Mouse (Mus musculus): Measurements from ENCODE around the gene Tmem43.
"Not testable (repeated sequence)": the region's sequence is repeated elsewhere in the genome, so short reads cannot be mapped to it uniquely, and the experiment has no call there.

Gene Tmem43

GRCm38 (mm10) chr6:91472868-91473804, at the start of gene Tmem43, which contains the start of gene Chchd4:
Gene Tmem43, plus strand, starts transcription at chr6:91473703.
Gene Chchd4, minus strand, starts transcription at chr6:91473546.
- DNase-seq (ENCODE audit: low spot score), result peak; percentile 97

GRCm38 (mm10) chr6:91424151-91424550, 49.4 kb upstream of the Tmem43 start:
- DNase-seq (ENCODE audit: low spot score), result no peak

DNA sequence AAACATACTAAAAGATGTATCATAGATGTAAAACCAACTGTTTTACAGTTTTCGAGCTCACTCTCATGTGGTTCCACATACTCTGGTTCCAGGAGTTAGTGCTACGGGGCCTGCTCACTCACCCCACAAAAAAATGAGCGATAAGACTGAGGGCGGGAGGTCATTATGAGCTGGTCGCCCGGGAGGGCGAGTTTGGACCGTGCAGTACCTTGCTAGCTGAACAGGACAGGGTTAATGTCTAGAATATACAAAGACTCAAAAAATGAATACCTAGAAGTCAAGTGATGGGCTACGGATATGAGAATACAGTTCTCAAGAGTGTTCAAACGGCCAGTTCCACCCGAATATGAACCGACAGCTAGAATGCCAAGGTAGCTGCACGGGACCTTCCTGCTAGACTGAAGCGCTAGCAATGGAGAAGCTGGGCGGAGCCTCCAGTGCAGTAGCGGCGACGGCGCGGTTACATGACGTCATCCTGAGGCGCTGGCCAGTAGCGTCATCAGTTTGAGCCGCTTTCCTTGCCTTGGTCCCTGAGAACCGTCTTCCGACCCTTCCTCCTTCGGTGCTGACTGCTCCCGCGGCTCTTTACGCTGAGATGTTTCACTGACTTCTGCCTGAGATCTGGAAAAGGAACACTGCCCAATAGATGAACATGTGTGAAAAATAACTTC, 32.9 kb upstream of the Tmem43 start:
- DNase-seq (ENCODE audit: low spot score), result peak; percentile 95

DNA sequence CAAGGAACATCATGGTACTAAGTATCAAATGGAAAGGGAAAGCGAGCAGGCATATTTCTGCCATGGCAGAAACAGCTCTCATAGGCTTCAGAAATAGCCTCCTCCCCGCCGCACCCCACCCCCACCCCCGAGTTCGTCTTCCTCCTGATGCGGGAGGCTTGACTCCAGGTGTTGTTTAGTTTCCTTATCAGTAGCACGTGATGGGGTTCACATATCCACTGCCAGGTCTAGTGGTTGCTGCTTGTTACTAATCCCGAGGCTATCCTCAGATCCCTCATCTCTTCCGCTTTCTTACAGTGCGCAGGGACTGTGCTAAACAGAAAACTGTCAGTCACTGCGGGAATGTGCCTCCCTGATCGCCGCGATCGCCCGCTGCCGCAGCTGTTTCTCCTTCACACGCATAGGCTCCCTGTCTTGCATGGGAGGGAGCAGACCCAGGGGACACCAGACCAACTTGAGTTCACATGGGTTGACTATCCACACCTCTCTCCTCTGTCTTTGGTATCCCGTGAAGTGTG, 32.3 kb upstream of the Tmem43 start:
- no peak for DNase-seq (ENCODE audit: low spot score)

DNA sequence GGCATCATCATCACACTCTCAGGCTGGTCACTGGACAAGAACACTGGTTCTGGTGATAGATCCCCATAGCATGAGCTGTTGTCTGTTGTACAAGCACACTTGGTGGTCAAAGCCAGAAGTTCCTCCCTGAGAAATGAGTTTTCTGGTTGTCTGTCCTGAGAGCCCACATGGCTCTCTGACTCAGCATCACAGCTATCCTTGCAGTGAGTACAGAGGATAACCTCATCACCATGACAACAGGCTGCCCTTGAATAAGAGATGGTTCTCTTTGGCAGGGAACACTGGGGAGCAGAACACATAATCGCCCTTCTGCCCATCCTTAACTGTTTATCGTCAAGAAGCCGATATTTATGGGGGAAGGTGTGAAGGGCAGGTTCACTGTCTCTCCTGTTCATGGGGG, 28.2 kb upstream of the Tmem43 start:
- no peak for DNase-seq (ENCODE audit: low spot score)

DNA sequence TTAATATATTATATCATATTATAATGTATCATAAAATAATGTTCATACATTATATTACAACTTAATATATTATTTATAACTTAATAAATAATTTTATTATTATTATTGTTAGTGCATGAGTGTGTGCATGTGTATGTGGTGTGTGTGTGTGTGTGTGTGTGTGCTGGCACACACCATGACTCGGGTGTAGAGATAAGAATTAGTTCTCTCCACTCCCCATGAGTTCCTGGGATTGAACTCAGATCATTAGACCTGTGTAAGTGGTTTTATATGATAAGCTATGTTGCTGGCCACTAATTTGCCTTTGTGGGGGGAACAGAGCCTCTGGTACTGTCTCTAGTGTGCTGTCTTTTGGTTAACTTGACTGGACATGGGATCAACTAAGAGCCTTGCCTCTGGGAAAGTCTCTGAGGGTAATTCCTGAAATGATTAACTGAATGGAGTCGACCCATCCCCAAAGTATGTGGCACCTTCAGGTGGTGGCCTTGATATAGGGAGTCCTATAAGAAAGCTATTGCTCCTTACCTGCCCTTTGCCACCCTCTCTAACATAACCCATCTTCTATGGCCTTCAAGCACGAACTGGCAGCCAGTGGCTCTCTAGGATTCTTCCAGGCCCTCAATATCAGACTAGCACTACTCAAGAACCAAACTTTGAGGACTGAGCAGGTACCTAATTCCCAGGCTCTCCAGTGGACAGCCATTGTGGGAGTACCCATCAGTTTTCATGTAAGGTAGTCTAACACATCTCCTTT, 23.9 kb upstream of the Tmem43 start:
- DNase-seq (ENCODE audit: low spot score), result no peak

- DNase-seq (ENCODE audit: low spot score), result no peak
Observed at GRCm38 (mm10) chr6:91452056-91452455, 21.4 kb upstream of the Tmem43 start.

- no peak for DNase-seq (ENCODE audit: low spot score)
Observed at GRCm38 (mm10) chr6:91454546-91454945, 19.0 kb upstream of the Tmem43 start.

DNA sequence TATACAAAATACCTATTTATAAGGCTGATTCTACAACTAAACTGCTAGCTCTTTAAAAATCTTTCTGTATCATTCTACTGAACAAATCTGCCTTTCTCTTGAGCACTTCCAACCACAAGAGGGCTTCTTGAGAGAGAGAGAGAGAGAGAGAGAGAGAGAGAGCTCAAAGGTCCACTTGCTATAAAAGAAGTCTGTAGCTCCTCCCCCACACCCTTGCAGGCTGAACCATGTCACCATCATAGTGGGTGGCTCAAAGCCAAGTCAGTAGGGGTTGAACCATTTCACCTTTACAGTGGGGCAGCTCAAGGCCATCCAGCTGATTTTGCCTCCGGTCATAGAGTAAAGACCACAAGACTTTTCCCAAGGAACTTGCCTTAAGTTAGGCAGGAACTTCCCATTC, 14.0 kb upstream of the Tmem43 start:
- no peak for DNase-seq (ENCODE audit: low spot score)

DNA sequence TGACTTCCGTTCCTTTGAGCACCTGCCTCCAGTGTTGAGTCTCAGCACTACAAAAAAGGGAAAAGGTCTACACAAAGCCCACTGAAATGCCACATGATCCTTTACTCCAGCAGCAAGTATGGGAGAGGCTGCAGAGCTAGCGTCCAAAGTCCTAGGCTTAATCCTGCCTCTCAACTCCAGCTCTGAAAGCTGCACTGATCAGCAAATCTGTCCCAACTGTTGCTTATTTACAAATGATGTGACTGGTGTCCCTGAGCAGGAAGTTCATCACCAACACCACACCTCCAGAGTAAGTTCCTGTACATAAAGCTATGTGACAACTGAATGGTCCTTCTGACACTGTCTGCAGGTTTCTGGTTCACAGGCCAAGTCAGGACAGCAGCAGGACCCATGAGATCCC, 7.7 kb upstream of the Tmem43 start:
- DNase-seq (ENCODE audit: low spot score), result no peak

DNA sequence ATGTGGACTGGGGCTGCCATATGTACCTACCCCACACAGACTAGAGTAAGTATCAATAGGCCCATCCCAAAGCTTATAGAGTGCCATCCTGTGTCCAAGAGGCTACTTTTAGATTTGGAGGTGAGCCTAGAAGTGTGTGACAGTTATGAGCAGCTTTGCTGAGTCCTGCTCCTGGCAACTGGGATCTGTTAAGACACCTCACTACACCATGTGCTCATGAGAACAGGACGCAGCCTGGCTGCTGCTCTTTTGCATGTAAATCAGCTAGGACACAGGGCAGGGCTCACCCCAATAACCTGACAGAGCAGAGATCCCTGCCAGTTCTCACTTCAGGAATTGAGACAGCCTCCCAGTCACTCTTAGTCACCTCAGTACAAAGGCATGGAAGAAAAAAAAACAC, 6.4 kb upstream of the Tmem43 start:
- no peak for DNase-seq (ENCODE audit: low spot score)

- no peak for DNase-seq (ENCODE audit: low spot score)
Observed at GRCm38 (mm10) chr6:91470712-91471111, 2.8 kb upstream of the Tmem43 start.

GRCm38 (mm10) chr6:91471427-91471826, 2.1 kb upstream of the Tmem43 start:
- not testable (repeated sequence) for DNase-seq (ENCODE audit: low spot score)

DNA sequence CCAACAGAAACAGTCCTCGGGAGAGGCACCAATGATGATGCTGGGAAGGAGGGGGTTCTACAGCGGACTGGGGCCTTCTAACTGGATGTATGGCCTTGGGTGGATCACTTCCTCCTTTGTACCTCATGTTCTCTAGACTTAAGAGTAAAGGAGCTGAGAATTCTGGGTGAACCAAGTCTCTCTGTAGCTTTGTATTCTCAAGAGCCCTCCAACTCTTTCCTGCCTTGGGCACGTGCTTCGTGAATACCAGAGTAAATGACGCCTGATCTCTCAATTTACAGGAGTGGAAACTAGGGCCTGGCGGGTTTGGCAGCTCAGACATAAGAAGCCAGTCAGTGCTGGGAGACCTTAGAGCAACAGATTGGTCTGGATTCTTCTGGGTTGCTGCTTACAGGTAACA, 1.2 kb upstream of the Tmem43 start:
- no peak for DNase-seq (ENCODE audit: low spot score)

DNA sequence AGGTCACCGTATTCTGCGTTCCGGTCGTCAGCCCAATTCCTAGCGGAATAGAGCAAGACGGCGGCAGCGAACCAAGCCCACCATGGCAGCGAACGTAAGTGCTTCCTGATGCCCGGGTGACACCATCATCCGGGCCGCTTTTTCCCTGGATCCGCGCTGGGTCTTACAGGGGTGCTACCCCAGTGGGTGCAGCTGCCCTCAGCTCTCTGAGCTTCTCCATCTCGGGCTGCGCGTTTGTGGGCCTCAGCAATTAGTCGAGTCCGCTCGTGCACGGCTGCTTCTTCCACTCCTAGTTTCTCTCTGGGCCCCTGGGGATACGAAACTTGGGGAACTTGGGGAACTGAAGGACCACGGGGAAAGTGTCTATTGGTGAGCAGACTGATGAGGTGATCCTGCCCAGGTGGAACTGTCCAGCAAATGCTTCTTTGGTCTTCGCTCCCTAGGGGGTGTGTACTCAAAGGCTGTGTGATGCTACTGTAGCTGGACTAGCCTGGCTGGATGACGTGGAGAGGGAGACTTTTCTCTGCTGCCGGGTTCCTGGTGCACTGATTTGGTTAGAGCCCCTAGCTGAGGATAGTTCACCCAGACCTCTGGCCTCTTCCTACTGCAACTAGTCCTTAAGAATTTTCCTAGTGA, 420 bp downstream of the Tmem43 start:
- DNase-seq (ENCODE audit: low spot score), result no peak

GRCm38 (mm10) chr6:91474441-91475190, 1.1 kb downstream of the Tmem43 start:
- DNase-seq (ENCODE audit: low spot score), result no peak

DNA sequence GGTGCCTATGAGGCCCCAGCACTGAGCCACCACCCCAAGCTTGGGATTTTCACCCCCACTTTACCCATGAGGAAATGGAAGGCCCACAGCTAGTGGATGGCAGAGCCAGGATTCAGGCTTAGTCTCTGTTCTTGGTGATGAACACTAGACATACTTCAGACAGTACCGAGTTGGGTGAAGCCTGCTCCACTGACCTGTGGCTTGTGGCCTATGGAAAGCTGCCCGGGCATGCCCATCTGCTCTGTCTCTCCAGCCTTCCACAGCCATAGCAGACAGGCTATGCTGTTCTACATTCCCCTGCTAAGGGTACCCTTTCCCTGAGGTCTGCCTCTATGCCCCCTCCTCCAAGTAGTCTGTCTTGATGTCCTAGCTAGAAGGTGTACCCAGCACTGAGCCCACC, 3.0 kb downstream of the Tmem43 start:
- no peak for DNase-seq (ENCODE audit: low spot score)

DNA sequence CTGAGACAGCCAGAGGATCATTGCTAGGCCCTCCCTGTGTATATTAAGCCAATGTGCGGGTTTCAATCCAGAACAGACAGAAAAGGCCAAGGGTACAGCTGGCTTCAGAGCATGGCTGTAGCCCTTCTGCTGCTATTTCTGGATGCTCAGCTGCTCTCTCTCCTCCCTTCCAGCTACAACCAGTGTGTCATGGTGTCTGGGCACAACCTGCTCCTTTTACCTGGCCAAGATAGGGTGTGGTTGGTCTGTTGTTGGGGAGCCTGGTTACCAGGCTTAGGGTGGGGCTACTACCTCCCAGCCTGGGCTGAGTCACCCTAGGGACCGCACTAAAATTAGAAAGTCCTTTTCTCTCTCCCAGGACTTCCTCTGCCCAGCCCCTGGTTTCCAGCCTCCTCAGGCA, 9.9 kb downstream of the Tmem43 start:
- no peak for DNase-seq (ENCODE audit: low spot score)

DNA sequence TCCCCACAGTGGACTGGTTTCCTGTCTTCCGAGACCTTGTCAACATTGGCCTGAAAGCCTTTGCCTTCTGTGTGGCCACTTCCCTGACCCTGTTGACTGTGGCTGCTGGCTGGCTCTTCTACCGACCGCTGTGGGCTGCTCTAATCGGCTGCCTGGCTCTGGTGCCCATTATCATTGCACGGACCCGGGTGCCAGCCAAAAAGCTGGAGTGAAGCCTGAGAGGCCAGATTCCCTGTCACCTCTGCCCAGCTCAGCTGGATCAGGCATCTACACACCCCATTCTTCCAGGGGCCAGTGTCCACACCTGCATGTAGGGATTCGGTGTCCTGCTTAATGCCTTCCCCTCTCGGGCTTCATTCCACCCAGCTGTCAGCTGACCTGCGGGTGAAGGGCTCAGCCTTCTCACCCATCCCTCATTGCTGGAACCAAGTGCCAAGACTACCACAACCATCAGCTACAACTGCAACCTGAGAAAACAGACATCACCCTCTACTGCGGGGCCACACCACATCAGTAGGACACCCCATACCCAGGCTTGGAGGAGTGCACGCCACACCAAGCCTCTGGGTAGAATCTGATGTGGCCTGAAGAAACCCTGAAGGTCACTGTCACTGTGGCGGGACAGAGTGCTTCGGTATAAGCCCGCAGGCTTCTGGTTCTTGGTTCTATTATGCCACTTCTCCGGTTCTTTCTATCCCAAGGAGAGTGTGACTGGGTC, 13.4 kb downstream of the Tmem43 start:
- no peak for DNase-seq (ENCODE audit: low spot score)

GRCm38 (mm10) chr6:91488496-91489212, 15.2 kb downstream of the Tmem43 start:
- DNase-seq (ENCODE audit: low spot score), result peak; percentile 54

All from left cerebral cortex, adult 11 months (tissue).